In genomic region chr10:121686153-121686660, GRCm38 (mm10) we compare ENCODE assay signal across 11 mouse cellular contexts. TPM values are rescaled to one million over a fixed set of nuclear protein-coding genes. Genes with fewer than 3 reads are reported as not detected.
DNase-seq lines count a peak whose midpoint lies in the region; ATAC-seq and TF ChIP-seq lines count a peak whose summit lies in the region.
"Had no signal": no experiment of that assay in that cellular context is flagged by ENCODE, and none has a peak within 500 bp of the region (broad histone marks: within the 10 kb centered on the region; RNA-seq: fewer than 3 reads in every experiment).

No protein-coding gene starts in this region.

- H3K9me3 ChIP-seq in kidney, postnatal 0 days (replicated peaks; ENCODE audit: low read length), result no peaks in the 10 kb centered on the region
- no peaks in the 10 kb centered on the region for H3K9me3 ChIP-seq in kidney, embryonic 16.5 days (ENCODE audit: low read length)
- no peaks in the 10 kb centered on the region for H3K9me3 ChIP-seq in stomach, postnatal 0 days (ENCODE audit: control insufficient read depth, low read length)
- H3K9me3 ChIP-seq in heart, embryonic 12.5 days (replicated peaks), result no peaks in the 10 kb centered on the region
- H3K9me3 ChIP-seq: limb, embryonic 12.5 days; neural tube, embryonic 13.5 days had no signal

- ATAC-seq in kidney, postnatal 0 days (replicated peaks; ENCODE audit: low FRiP score, low read depth), result no peak
- ATAC-seq in kidney, embryonic 16.5 days (ENCODE audit: low FRiP score, low TSS enrichment), result no peak
- ATAC-seq in stomach, postnatal 0 days (ENCODE audit: low FRiP score, low TSS enrichment), result no peak
- no peak for ATAC-seq in heart, embryonic 12.5 days (ENCODE audit: insufficient number of reproducible peaks, low FRiP score)
- ATAC-seq: intestine, embryonic 16.5 days had no signal

- no peak overlapping the region for H3K9ac ChIP-seq in kidney, postnatal 0 days (ENCODE audit: low read depth, low read length)
- H3K9ac ChIP-seq in kidney, embryonic 16.5 days (replicated peaks; ENCODE audit: low read length), result no peak overlapping the region
- no peak overlapping the region for H3K9ac ChIP-seq in stomach, postnatal 0 days (ENCODE audit: low read length)
- no peak overlapping the region for H3K9ac ChIP-seq in heart, embryonic 12.5 days
- H3K9ac ChIP-seq: limb, embryonic 12.5 days; neural tube, embryonic 13.5 days had no signal

- TF ChIP-seq EP300 in stomach, postnatal 0 days (optimal IDR thresholded peaks at IDR 0.05), result no peak

- H3K36me3 ChIP-seq in kidney, postnatal 0 days (ENCODE audit: insufficient read depth, low read length), result no peaks in the 10 kb centered on the region
- H3K36me3 ChIP-seq in kidney, embryonic 16.5 days (ENCODE audit: insufficient read depth, low read length), result no peaks in the 10 kb centered on the region
- no peaks in the 10 kb centered on the region for H3K36me3 ChIP-seq in stomach, postnatal 0 days (ENCODE audit: control insufficient read depth, insufficient read depth, low read length)
- H3K36me3 ChIP-seq in heart, embryonic 12.5 days, result no peaks in the 10 kb centered on the region
- H3K36me3 ChIP-seq: limb, embryonic 12.5 days; neural tube, embryonic 13.5 days had no signal

- H3K4me2 ChIP-seq in kidney, postnatal 0 days (ENCODE audit: low read length), result no peak overlapping the region
- H3K4me2 ChIP-seq in kidney, embryonic 16.5 days (replicated peaks; ENCODE audit: low read depth, low read length), result no peak overlapping the region
- no peak overlapping the region for H3K4me2 ChIP-seq in stomach, postnatal 0 days (replicated peaks; ENCODE audit: low read depth)
- no peak overlapping the region for H3K4me2 ChIP-seq in heart, embryonic 12.5 days
- H3K4me2 ChIP-seq: limb, embryonic 12.5 days; neural tube, embryonic 13.5 days had no signal

- peak; percentile 19 for TF ChIP-seq CTCF in kidney, postnatal 0 days (IDR thresholded peaks at IDR 0.05; ENCODE audit: low read depth)
- peak; percentile 29 for TF ChIP-seq CTCF in stomach, postnatal 0 days (IDR thresholded peaks at IDR 0.05; ENCODE audit: low read depth)

- no peak overlapping the region for H3K27ac ChIP-seq in kidney, postnatal 0 days
- no peak overlapping the region for H3K27ac ChIP-seq in kidney, embryonic 16.5 days (ENCODE audit: low read length)
- no peak overlapping the region for H3K27ac ChIP-seq in stomach, postnatal 0 days (replicated peaks)
- no peak overlapping the region for H3K27ac ChIP-seq in heart, embryonic 12.5 days (ENCODE audit: poor library complexity, severe bottlenecking)
- H3K27ac ChIP-seq: limb, embryonic 12.5 days; neural tube, embryonic 13.5 days had no signal

- 84% methylated on average over 4 of the region's 4 CpGs for WGBS in kidney, postnatal 0 days
- 81% methylated on average over 4 of the region's 4 CpGs for WGBS in kidney, embryonic 16.5 days
- 88% methylated on average over 4 of the region's 4 CpGs for WGBS in stomach, postnatal 0 days
- WGBS in heart, embryonic 12.5 days, result 76% methylated on average over 4 of the region's 4 CpGs

- no peaks in the 10 kb centered on the region for H3K27me3 ChIP-seq in kidney, postnatal 0 days (ENCODE audit: insufficient read depth, low read length)
- no peaks in the 10 kb centered on the region for H3K27me3 ChIP-seq in kidney, embryonic 16.5 days (ENCODE audit: insufficient read depth, low read length)
- no peaks in the 10 kb centered on the region for H3K27me3 ChIP-seq in stomach, postnatal 0 days (ENCODE audit: control insufficient read depth, insufficient read depth, low read length)
- no peaks in the 10 kb centered on the region for H3K27me3 ChIP-seq in heart, embryonic 12.5 days (replicated peaks)
- H3K27me3 ChIP-seq: limb, embryonic 12.5 days; neural tube, embryonic 13.5 days had no signal

- H3K4me3 ChIP-seq in kidney, postnatal 0 days (replicated peaks; ENCODE audit: low read depth, low read length), result no peak overlapping the region
- H3K4me3 ChIP-seq in kidney, embryonic 16.5 days (ENCODE audit: low read length), result no peak overlapping the region
- no peak overlapping the region for H3K4me3 ChIP-seq in stomach, postnatal 0 days (ENCODE audit: low read depth, low read length)
- H3K4me3 ChIP-seq in heart, embryonic 12.5 days, result no peak overlapping the region
- H3K4me3 ChIP-seq: limb, embryonic 12.5 days; neural tube, embryonic 13.5 days had no signal

- no peaks in the 10 kb centered on the region for H3K4me1 ChIP-seq in kidney, postnatal 0 days (replicated peaks; ENCODE audit: insufficient read depth, low read length)
- H3K4me1 ChIP-seq in kidney, embryonic 16.5 days (ENCODE audit: insufficient read depth, low read length), result no peaks in the 10 kb centered on the region
- H3K4me1 ChIP-seq in stomach, postnatal 0 days (replicated peaks; ENCODE audit: control insufficient read depth, insufficient read depth), result no peaks in the 10 kb centered on the region
- 0 out of 2 replicates have a peak, but pooled peaks cover 5% of the 10 kb centered on the region for H3K4me1 ChIP-seq in heart, embryonic 12.5 days (replicated peaks)
- H3K4me1 ChIP-seq: neural tube, embryonic 13.5 days had no signal

- no peak for DNase-seq in kidney, postnatal 0 days (ENCODE audit: low spot score)
- peak; percentile 57 for DNase-seq in testis, postnatal 10 days (ENCODE audit: low spot score)
- DNase-seq in testis, postnatal 14 days (ENCODE audit: low spot score), result no peak
- peak; percentile 46 for DNase-seq in embryo, embryonic 10.5 days (ENCODE audit: low spot score)
- DNase-seq in stomach, postnatal 0 days (ENCODE audit: low spot score), result no peak

RNA-seq across cellular contexts. Expression of gene D930020B18Rik, which starts 44.8 kb away (rescaled TPM):
- 0.21 and 0.23 TPM in 2 replicates for polyA plus RNA-seq in kidney, postnatal 0 days (2015; fragmentation: Nextera tagmentation; extraction: Ambion mirVana)
- polyA plus RNA-seq in kidney, embryonic 16.5 days (2015; fragmentation: Nextera tagmentation; extraction: Ambion mirVana), result 0.27 and 0.30 TPM in 2 replicates
- 1.2 and 1.5 TPM in 2 replicates for polyA plus RNA-seq in stomach, postnatal 0 days (2015; fragmentation: Nextera tagmentation; extraction: Ambion mirVana)
- polyA plus RNA-seq in heart, embryonic 12.5 days (2016; fragmentation: Nextera tagmentation; extraction: Ambion mirVana), result 0.09 TPM in 1 of 2 replicates, not detected in the other
- polyA plus RNA-seq: heart, postnatal 0 days had no signal

RNA-seq across cellular contexts. Expression of gene BC048403, which starts 53.5 kb away (rescaled TPM):
- polyA plus RNA-seq in kidney, postnatal 0 days (2015; fragmentation: Nextera tagmentation; extraction: Ambion mirVana), result 3.2 and 3.5 TPM in 2 replicates
- 2.4 and 2.7 TPM in 2 replicates for polyA plus RNA-seq in kidney, embryonic 16.5 days (2015; fragmentation: Nextera tagmentation; extraction: Ambion mirVana)
- polyA plus RNA-seq in stomach, postnatal 0 days (2015; fragmentation: Nextera tagmentation; extraction: Ambion mirVana), result 2.4 and 2.7 TPM in 2 replicates
- 2.6 and 2.9 TPM in 2 replicates for polyA plus RNA-seq in heart, embryonic 12.5 days (2016; fragmentation: Nextera tagmentation; extraction: Ambion mirVana)

Comparison
In these comparisons a context has a peak if more than half of its experiments do, and no peak if none do; other contexts are left out.
1. DNase-seq: peak in testis, postnatal 10 days (single experiment) and embryo, embryonic 10.5 days (single experiment); none in kidney, postnatal 0 days (single experiment), testis, postnatal 14 days (single experiment) and stomach, postnatal 0 days (single experiment).